Mouse (Mus musculus) forebrain, embryonic 14.5 days (tissue): ENCODE data around the gene 4930544D05Rik. TPM values are rescaled to one million over a fixed set of nuclear protein-coding genes. Genes with fewer than 3 reads are reported as not detected.

Experiments
- ATAC-seq: fragments of 200-750 bp; cut with Nextera tagmentation; 2 replicates; pipeline ENCODE4 v1.8.0; 2017; ENCODE audit warnings: mild to moderate bottlenecking, moderate library complexity
- DNase-seq: peaks from one replicate; pipeline ENCODE4 v3.0.0-alpha.2; 2015; ENCODE audit warnings: low spot score
- H3K27ac ChIP-seq: fragments of 300-500 bp; sonication (generic); 2 replicates; pipeline ENCODE4 v1.5.1; 2014; ENCODE audit warnings: low read depth, mild to moderate bottlenecking, control low read depth, low read length, moderate library complexity
- H3K27me3 ChIP-seq: fragments of 300-500 bp; sonication (generic); replicated peaks from 2 replicates; pipeline ENCODE4 v1.6.1; 2014; ENCODE audit warnings: low read length, control low read depth, mixed read lengths; ENCODE audit not compliant: control insufficient read depth, insufficient read depth
- H3K36me3 ChIP-seq: fragments of 300-500 bp; sonication (generic); 2 replicates; pipeline ENCODE4 v1.6.1; 2014; ENCODE audit warnings: low read length, control low read depth; ENCODE audit not compliant: control insufficient read depth, insufficient read depth
- H3K4me1 ChIP-seq: fragments of 300-500 bp; sonication (generic); 2 replicates; pipeline ENCODE4 v1.6.1; 2014; ENCODE audit warnings: antibody characterized with exemption, low read length, control low read depth; ENCODE audit not compliant: control insufficient read depth, insufficient read depth
- H3K4me2 ChIP-seq: fragments of 300-500 bp; sonication (generic); 2 replicates; pipeline ENCODE4 v1.6.1; 2014; ENCODE audit warnings: mild to moderate bottlenecking, control low read depth, low read length
- H3K4me3 ChIP-seq: fragments of 300-500 bp; sonication (generic); 2 replicates; pipeline ENCODE4 v1.5.1; 2014; ENCODE audit warnings: low read depth, low read length, control low read depth
- H3K9ac ChIP-seq: fragments of 300-500 bp; sonication (generic); 2 replicates; pipeline ENCODE4 v1.6.1; 2014; ENCODE audit warnings: mild to moderate bottlenecking, low read length, control low read depth, moderate library complexity
- H3K9me3 ChIP-seq: fragments of 300-500 bp; sonication (generic); replicated peaks from 2 replicates; pipeline ENCODE4 v1.6.1; 2016; ENCODE audit warnings: low read length, control low read depth, mixed read lengths; ENCODE audit not compliant: control insufficient read depth
- WGBS: fragments of 180-500 bp; shearing (Covaris S2); extraction: QIAGEN DNeasy Blood & Tissue Kit; methylation state at CpG from one replicate; pipeline ENCODE4 v1.1.7; 2014; 5-methylcytosine and 5-hydroxymethylcytosine counted together
- polyA plus RNA-seq: library from polyadenylated mRNA; unstranded; fragments of >200 nt; fragmentation: Nextera tagmentation; extraction: Ambion mirVana; gene quantifications from 2 replicates; pipeline ENCODE4 v1.2.1, GENCODE M21; 2014

The 4930544D05Rik gene
- polyA plus RNA-seq, 1 experiment from 2014 or later: not detected

DNA sequence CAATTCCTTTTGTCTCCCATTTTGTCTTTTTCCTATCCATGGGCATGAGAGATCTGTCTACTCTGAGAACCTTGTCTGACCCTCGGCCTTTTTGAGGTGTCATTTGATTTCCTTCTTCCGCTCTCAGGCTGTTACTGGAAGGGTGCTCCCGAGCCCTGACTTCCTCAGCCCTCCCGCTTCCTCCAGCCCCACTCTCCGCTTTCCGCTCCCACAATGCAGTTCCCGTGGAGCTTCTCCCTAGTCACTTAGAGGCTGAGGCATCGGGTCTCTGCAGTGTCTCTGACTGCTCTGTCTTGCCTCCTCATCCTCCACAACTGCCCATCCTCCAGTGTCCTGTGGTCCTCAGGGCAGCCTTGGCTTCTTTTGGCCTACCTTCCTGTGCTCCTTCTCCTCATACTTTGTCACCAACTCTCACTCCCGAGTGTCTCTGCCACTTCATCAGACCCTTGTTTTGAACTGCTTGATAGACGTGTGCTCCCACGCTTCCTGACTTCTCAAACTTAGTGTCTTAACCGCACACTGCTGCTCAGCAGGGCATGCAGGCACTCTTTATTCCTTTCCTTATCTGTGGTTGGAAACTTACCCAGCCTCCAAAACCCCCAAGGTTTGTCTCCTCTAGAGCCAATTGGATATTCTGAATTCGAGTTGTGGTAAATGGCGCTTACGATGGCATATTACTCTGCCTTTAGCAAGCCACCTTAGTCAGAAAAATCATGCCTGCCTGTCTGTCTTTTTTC is 21.2 kb upstream of the 4930544D05Rik start:
- Histone ChIP-seq H3K9me3 (no peaks in the 10 kb centered on the region), H3K9ac (no peak overlapping the region), H3K4me3 (no peak overlapping the region), H3K4me2 (no peak overlapping the region), H3K4me1 (no peaks in the 10 kb centered on the region), H3K27ac (no peak overlapping the region), H3K27me3 (no peaks in the 10 kb centered on the region), H3K36me3 (peaks cover 23% of the 10 kb centered on the region)
- DNase-seq (no peak), ATAC-seq (no peak)
- 84% methylated on average over 15 of the region's 15 CpGs for WGBS

DNA sequence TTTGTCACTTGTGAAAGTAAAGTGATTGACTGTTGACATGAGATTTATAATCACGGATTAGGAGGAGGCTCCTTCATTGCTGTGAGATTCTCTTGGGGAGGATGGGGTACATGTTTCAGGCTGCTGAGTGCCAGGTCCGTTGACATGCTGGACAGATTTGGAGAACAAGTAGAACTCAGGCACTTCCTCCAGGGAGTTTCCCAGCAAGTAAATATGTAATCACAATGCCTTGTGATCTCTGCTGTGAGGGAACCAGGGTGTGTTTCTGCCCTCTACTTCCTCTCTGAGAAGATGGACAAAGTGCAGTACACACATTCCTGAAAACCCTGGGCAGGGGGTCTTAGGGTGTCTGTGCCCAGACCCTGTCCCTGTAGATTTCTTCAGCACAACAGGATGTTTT is 20.0 kb upstream of the 4930544D05Rik start:
- no peak for DNase-seq
- Histone ChIP-seq H3K4me1 (no peaks in the 10 kb centered on the region), H3K36me3 (peaks cover 28% of the 10 kb centered on the region), H3K9me3 (no peaks in the 10 kb centered on the region), H3K27ac (peak overlapping the region; percentile 14; the same call in 1 of the 2 replicates), H3K9ac (no peak overlapping the region), H3K4me3 (no peak overlapping the region), H3K27me3 (no peaks in the 10 kb centered on the region), H3K4me2 (no peak overlapping the region)
- 82% methylated on average over 2 of the region's 2 CpGs for WGBS
- ATAC-seq: no peak

DNA sequence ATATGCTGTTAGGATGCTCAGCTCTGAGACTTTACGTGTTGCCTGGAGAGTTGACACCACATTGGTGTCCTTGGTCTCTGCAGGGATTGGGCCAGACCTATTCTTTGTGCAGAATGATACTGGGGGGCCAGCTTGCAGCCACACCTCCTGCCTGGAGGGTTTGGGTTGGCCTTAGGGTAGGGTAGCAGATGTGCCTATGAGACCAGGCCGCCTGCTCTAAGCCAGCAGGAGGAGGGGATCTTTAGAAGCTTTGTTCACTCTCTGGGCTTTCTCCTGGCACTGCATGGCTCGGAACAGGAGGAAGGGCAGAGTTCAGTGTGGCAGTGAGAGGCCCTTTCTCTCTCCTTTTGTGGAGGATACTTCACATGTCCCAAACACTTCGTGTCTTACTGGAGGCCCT is 19.6 kb upstream of the 4930544D05Rik start:
- no peaks in the 10 kb centered on the region for H3K27me3 ChIP-seq
- WGBS: 43% methylated on average over 4 of the region's 4 CpGs
- peak overlapping the region; percentile 24; the same call in 1 of the 2 replicates for H3K27ac ChIP-seq
- H3K4me2 ChIP-seq: no peak overlapping the region
- H3K4me3 ChIP-seq: no peak overlapping the region
- H3K9ac ChIP-seq: no peak overlapping the region; the same call in 1 of the 2 replicates
- no peak for DNase-seq
- peaks cover 28% of the 10 kb centered on the region for H3K36me3 ChIP-seq
- ATAC-seq: peak; percentile 37; the same call in 1 of the 2 replicates
- H3K9me3 ChIP-seq: no peaks in the 10 kb centered on the region
- H3K4me1 ChIP-seq: no peaks in the 10 kb centered on the region

DNA sequence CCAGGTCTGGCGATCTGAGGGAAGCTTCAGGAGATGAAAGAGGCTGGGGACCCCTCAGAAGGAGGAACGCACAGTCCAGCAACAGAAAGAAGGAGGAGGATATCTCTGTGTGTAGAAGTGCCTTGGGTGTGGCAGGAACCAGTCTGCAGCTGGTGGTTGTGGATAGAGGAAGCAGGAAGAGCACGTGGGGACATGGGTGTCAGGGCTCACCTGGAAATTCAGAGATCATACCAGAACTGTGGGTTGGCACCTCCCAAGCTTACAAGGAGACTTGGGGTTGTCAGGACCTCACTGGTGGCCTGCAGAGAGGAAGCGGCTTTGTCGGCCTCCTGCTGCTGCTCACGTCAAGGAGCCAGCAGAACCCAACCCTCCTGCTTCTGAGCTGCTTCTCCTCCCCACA is 18.3 kb upstream of the 4930544D05Rik start:
- no peaks in the 10 kb centered on the region for H3K4me1 ChIP-seq
- no peak overlapping the region for H3K27ac ChIP-seq
- DNase-seq: no peak
- H3K27me3 ChIP-seq: no peaks in the 10 kb centered on the region
- H3K36me3 ChIP-seq: peaks cover 37% of the 10 kb centered on the region
- no peaks in the 10 kb centered on the region for H3K9me3 ChIP-seq
- WGBS: 85% methylated on average over 6 of the region's 6 CpGs
- no peak overlapping the region for H3K4me2 ChIP-seq
- H3K4me3 ChIP-seq: no peak overlapping the region
- no peak for ATAC-seq
- no peak overlapping the region for H3K9ac ChIP-seq

- Histone ChIP-seq H3K4me1 (no peaks in the 10 kb centered on the region), H3K27me3 (no peaks in the 10 kb centered on the region), H3K36me3 (peaks cover 42% of the 10 kb centered on the region), H3K9ac (no peak overlapping the region), H3K27ac (no peak overlapping the region), H3K4me2 (no peak overlapping the region), H3K4me3 (no peak overlapping the region), H3K9me3 (no peaks in the 10 kb centered on the region)
- DNase-seq (no peak), ATAC-seq (no peak)
- 93% methylated on average over 9 of the region's 9 CpGs for WGBS
Observed at GRCm38 (mm10) chr11:70598451-70598953, 17.1 kb upstream of the 4930544D05Rik start.

- 56% methylated on average over 14 of the region's 14 CpGs for WGBS
Observed at GRCm38 (mm10) chr11:70605024-70605566, 10.6 kb upstream of the 4930544D05Rik start.

DNA sequence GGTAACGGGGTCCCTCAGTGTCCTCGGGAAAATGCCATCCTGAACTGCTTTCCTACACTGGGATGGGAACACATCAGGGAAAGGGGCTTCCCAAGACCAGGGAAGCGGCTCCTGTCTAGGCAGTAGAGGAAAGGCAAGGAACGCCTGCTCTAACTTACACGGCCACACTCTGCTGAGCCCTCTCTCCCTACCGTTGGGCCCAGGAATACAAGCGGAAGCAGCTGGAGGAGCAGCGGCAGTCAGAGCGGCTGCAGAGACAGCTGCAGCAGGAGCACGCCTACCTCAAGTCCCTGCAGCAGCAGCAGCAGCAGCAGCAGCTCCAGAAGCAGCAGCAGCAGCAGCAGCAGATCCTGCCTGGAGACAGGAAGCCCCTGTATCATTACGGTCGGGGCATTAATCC is 8.9 kb upstream of the 4930544D05Rik start:
- H3K9me3 ChIP-seq: no peaks in the 10 kb centered on the region
- ATAC-seq (no peak), DNase-seq (no peak)
- no peak overlapping the region for H3K4me2 ChIP-seq
- WGBS: 82% methylated on average over 12 of the region's 12 CpGs
- H3K36me3 ChIP-seq: peaks cover 90% of the 10 kb centered on the region
- no peaks in the 10 kb centered on the region for H3K27me3 ChIP-seq
- no peak overlapping the region for H3K27ac ChIP-seq
- H3K4me1 ChIP-seq: no peaks in the 10 kb centered on the region
- H3K4me3 ChIP-seq: no peak overlapping the region
- H3K9ac ChIP-seq: no peak overlapping the region

More at GRCm38 (mm10) chr11:70605024-70605566, 10.6 kb upstream of the 4930544D05Rik start:
- H3K27me3 ChIP-seq: no peaks in the 10 kb centered on the region
- H3K4me3 ChIP-seq: no peak overlapping the region
- DNase-seq: peak; percentile 81
- no peaks in the 10 kb centered on the region for H3K4me1 ChIP-seq
- H3K9ac ChIP-seq: no peak overlapping the region
- peaks cover 79% of the 10 kb centered on the region for H3K36me3 ChIP-seq
- peak; percentile 23; the same call in 1 of the 2 replicates for ATAC-seq
- no peak overlapping the region for H3K4me2 ChIP-seq
- H3K9me3 ChIP-seq: no peaks in the 10 kb centered on the region
- H3K27ac ChIP-seq: no peak overlapping the region

- no peak for ATAC-seq
Observed at GRCm38 (mm10) chr11:70607611-70608010, 8.0 kb upstream of the 4930544D05Rik start.

More at GRCm38 (mm10) chr11:70607611-70608010, 8.0 kb upstream of the 4930544D05Rik start:
- H3K4me1 ChIP-seq: no peaks in the 10 kb centered on the region
- H3K4me3 ChIP-seq: no peak overlapping the region
- no peak for DNase-seq
- WGBS: 92% methylated on average over 9 of the region's 9 CpGs
- no peak overlapping the region for H3K4me2 ChIP-seq
- peaks cover 93% of the 10 kb centered on the region for H3K36me3 ChIP-seq
- H3K27ac ChIP-seq: no peak overlapping the region
- no peaks in the 10 kb centered on the region for H3K27me3 ChIP-seq
- no peaks in the 10 kb centered on the region for H3K9me3 ChIP-seq
- no peak overlapping the region for H3K9ac ChIP-seq
